ENCODE assay signal across 8 mouse cellular contexts in genomic region chr14:74946321-74946750, GRCm38 (mm10). TPM values are rescaled to one million over a fixed set of nuclear protein-coding genes. Genes with fewer than 3 reads are reported as not detected.
DNase-seq lines count a peak whose midpoint lies in the region; ATAC-seq and TF ChIP-seq lines count a peak whose summit lies in the region.

No protein-coding gene starts in this region.

- H3K4me1 ChIP-seq in heart, embryonic 11.5 days (ENCODE audit: control insufficient read depth, insufficient read depth, low read length), result peaks cover 16% of the 10 kb centered on the region
- H3K4me1 ChIP-seq in ES-Bruce4 (ENCODE audit: control insufficient read depth, insufficient read depth, low read length), result no peaks in the 10 kb centered on the region
- peaks cover 5% of the 10 kb centered on the region; the same call in 1 of the 2 replicates for H3K4me1 ChIP-seq in intestine, postnatal 0 days (replicated peaks; ENCODE audit: control insufficient read depth, insufficient read depth, low read length)
- peaks cover 29% of the 10 kb centered on the region for H3K4me1 ChIP-seq in midbrain, embryonic 16.5 days (ENCODE audit: control insufficient read depth, insufficient read depth, low read length)

- peak overlapping the region; percentile 90 for H3K4me2 ChIP-seq in heart, embryonic 11.5 days
- peak overlapping the region; percentile 91 for H3K4me2 ChIP-seq in intestine, postnatal 0 days (replicated peaks; ENCODE audit: low read depth)
- peak overlapping the region; percentile 92 for H3K4me2 ChIP-seq in midbrain, embryonic 16.5 days (ENCODE audit: low read length)

- peak overlapping the region; percentile 96 for H3K4me3 ChIP-seq in heart, embryonic 11.5 days (ENCODE audit: low read depth, low read length)
- peak overlapping the region; percentile 82 for H3K4me3 ChIP-seq in ES-Bruce4 (ENCODE audit: low read depth, low read length)
- H3K4me3 ChIP-seq in intestine, postnatal 0 days (ENCODE audit: low read depth, low read length), result peak overlapping the region; percentile 97
- H3K4me3 ChIP-seq in midbrain, embryonic 16.5 days (ENCODE audit: low read depth, low read length), result peak overlapping the region; percentile 98

- no peak for TF ChIP-seq EP300 in ES-Bruce4 (IDR thresholded peaks at IDR 0.05; ENCODE audit: insufficient read depth, low read depth, low read length)

- peak overlapping the region; percentile 94 for H3K9ac ChIP-seq in heart, embryonic 11.5 days (ENCODE audit: low read depth, low read length)
- H3K9ac ChIP-seq in ES-Bruce4 (ENCODE audit: low read depth, poor library complexity, severe bottlenecking), result peak overlapping the region; percentile 71
- H3K9ac ChIP-seq in intestine, postnatal 0 days (ENCODE audit: low read depth, low read length), result peak overlapping the region; percentile 83
- peak overlapping the region; percentile 97 for H3K9ac ChIP-seq in midbrain, embryonic 16.5 days (ENCODE audit: low read depth, low read length)

- no peak for TF ChIP-seq POLR2A in ES-Bruce4 (IDR thresholded peaks at IDR 0.05; ENCODE audit: insufficient read depth, low read length)

- H3K9me3 ChIP-seq in heart, embryonic 11.5 days (replicated peaks; ENCODE audit: control insufficient read depth, low read length), result no peaks in the 10 kb centered on the region
- no peaks in the 10 kb centered on the region for H3K9me3 ChIP-seq in ES-Bruce4 (replicated peaks; ENCODE audit: control insufficient read depth, insufficient read depth, low read length, poor library complexity, severe bottlenecking)
- H3K9me3 ChIP-seq in intestine, postnatal 0 days (ENCODE audit: control insufficient read depth), result no peaks in the 10 kb centered on the region
- no peaks in the 10 kb centered on the region for H3K9me3 ChIP-seq in midbrain, embryonic 16.5 days (replicated peaks; ENCODE audit: control insufficient read depth, low read length, poor library complexity, severe bottlenecking)

- peak overlapping the region; percentile 88; the same call in 1 of the 2 replicates for H3K27ac ChIP-seq in heart, embryonic 11.5 days (ENCODE audit: low read depth, low read length)
- no peak overlapping the region for H3K27ac ChIP-seq in ES-Bruce4 (ENCODE audit: insufficient read depth, low read length)
- peak overlapping the region; percentile 76; the same call in 1 of the 2 replicates for H3K27ac ChIP-seq in intestine, postnatal 0 days (ENCODE audit: low read depth, low read length)
- peak overlapping the region; percentile 96 for H3K27ac ChIP-seq in midbrain, embryonic 16.5 days (ENCODE audit: low read length)

- no peaks in the 10 kb centered on the region for H3K36me3 ChIP-seq in heart, embryonic 11.5 days (ENCODE audit: control insufficient read depth, insufficient read depth, low read length)
- H3K36me3 ChIP-seq in ES-Bruce4 (ENCODE audit: control insufficient read depth, insufficient read depth, low read length, poor library complexity, severe bottlenecking), result no peaks in the 10 kb centered on the region
- 0 out of 2 replicates have a peak, but pooled peaks cover 4% of the 10 kb centered on the region for H3K36me3 ChIP-seq in intestine, postnatal 0 days (ENCODE audit: control insufficient read depth, insufficient read depth)
- H3K36me3 ChIP-seq in midbrain, embryonic 16.5 days (ENCODE audit: control insufficient read depth, insufficient read depth, low read length), result peaks cover 4% of the 10 kb centered on the region; the same call in 1 of the 2 replicates

- 5% methylated on average over 13 of the region's 13 CpGs for WGBS in heart, embryonic 11.5 days (ENCODE audit: insufficient replicate concordance)
- WGBS in intestine, postnatal 0 days, result 5% methylated on average over 13 of the region's 13 CpGs
- 4% methylated on average over 13 of the region's 13 CpGs for WGBS in midbrain, embryonic 16.5 days

- no peak for DNase-seq in heart, adult 18-20 months
- no peak for DNase-seq in natural killer cell, adult 2 months (ENCODE audit: low spot score in 2 of 2)
- no peak for DNase-seq in left cerebral cortex, adult 11 months (ENCODE audit: low spot score)

- peak; percentile 1; the same call in 1 of the 2 replicates for ATAC-seq in heart, embryonic 11.5 days (replicated peaks; ENCODE audit: insufficient number of reproducible peaks, low FRiP score, low TSS enrichment)
- ATAC-seq in erythroblast, adult 5-6 weeks (replicated peaks; ENCODE audit: low FRiP score, poor library complexity, severe bottlenecking), result peak; percentile 16
- ATAC-seq in intestine, postnatal 0 days, result peak; percentile 19; the same call in 1 of the 2 replicates
- ATAC-seq in midbrain, embryonic 16.5 days, result peak; percentile 11; the same call in 1 of the 2 replicates

- no peak for TF ChIP-seq CTCF in ES-Bruce4 (IDR thresholded peaks at IDR 0.05; ENCODE audit: low read depth, low read length)
- no peak for TF ChIP-seq CTCF in intestine, postnatal 0 days (IDR thresholded peaks at IDR 0.05; ENCODE audit: low read depth)

- no peaks in the 10 kb centered on the region for H3K27me3 ChIP-seq in heart, embryonic 11.5 days (ENCODE audit: control insufficient read depth, insufficient read depth, low read length)
- no peaks in the 10 kb centered on the region for H3K27me3 ChIP-seq in ES-Bruce4 (ENCODE audit: control insufficient read depth, insufficient read depth, low read length, poor library complexity, severe bottlenecking)
- no peaks in the 10 kb centered on the region for H3K27me3 ChIP-seq in intestine, postnatal 0 days (replicated peaks; ENCODE audit: control insufficient read depth, insufficient read depth, low read length)
- no peaks in the 10 kb centered on the region for H3K27me3 ChIP-seq in midbrain, embryonic 16.5 days (ENCODE audit: control insufficient read depth, insufficient read depth, low read depth, low read length)

RNA-seq across cellular contexts. Expression of gene Lrch1, which starts 1.3 kb away (rescaled TPM):
- polyA plus RNA-seq in heart, embryonic 11.5 days (2014; fragmentation: Nextera tagmentation; extraction: Ambion mirVana), result 10.0 and 11.1 TPM in 2 replicates
- 10 to 100 TPM; 11.8 to 14.3 TPM for total RNA-seq in heart, adult 18-20 months (2021)
- 16.2 and 17.0 TPM in 2 replicates for polyA plus RNA-seq in ES-Bruce4 (2011; ENCODE audit: insufficient read depth, insufficient read length, low read depth, missing spikeins)
- total RNA-seq in erythroblast, adult 5-6 weeks (2015; ENCODE audit: low replicate concordance), result 6.1 and 6.3 TPM in 2 replicates
- 4.4 and 11.2 TPM in 2 replicates for total RNA-seq in erythroblast, adult 5-6 weeks (2017; ENCODE audit: low replicate concordance)
- polyA plus RNA-seq in intestine, postnatal 0 days (2015; fragmentation: Nextera tagmentation; extraction: Ambion mirVana), result 4.2 and 4.4 TPM in 2 replicates
- polyA plus RNA-seq in midbrain, embryonic 16.5 days (2015; fragmentation: Nextera tagmentation; extraction: Ambion mirVana), result 19.7 and 19.9 TPM in 2 replicates
